Mouse (Mus musculus): Measurements from ENCODE around the gene Dctn1. TPM values are rescaled to one million over a fixed set of nuclear protein-coding genes. Genes with fewer than 3 reads are reported as not detected.
A peak's percentile ranks its signal among the peaks of the same experiment; 100 is the strongest.

The Dctn1 gene
- total and polyA plus RNA-seq, 2 experiments from 2014 or later: 126 to 152 TPM

DNA sequence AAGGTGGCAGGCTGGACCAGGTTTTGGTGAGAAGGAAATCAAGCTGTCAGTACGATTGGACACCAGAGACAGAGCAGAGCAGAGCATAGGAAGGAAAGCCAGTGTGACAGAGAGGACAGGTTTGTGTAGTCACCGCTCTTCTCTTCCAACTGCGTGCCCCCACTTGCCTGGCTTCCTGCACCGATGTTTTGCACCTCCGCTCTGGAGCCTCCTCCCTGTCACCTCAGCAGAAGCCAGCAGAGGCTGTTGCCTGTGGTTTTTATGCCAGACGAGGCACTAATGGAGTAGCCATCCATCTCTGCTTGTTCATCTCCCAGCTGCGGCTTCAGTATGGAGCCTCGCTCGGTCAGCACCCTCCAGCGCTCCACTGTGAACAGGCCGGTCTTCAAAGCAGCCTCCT lies 22.8 kb upstream of the Dctn1 start:
- H3K9me3 ChIP-seq (ENCODE audit: low read length): no peaks in the 10 kb centered on the region
- WGBS: 61% methylated on average over 11 of the region's 11 CpGs
- H3K4me1 ChIP-seq (ENCODE audit: insufficient read depth): no peaks in the 10 kb centered on the region
- TF ChIP-seq CTCF (IDR thresholded peaks at IDR 0.05; ENCODE audit: low read depth): no peak
- H3K4me3 ChIP-seq (ENCODE audit: low read depth, low read length): no peak overlapping the region
- DNase-seq (no peak), ATAC-seq (no peak)
- H3K36me3 ChIP-seq (ENCODE audit: insufficient read depth): no peaks in the 10 kb centered on the region
- peaks cover 4% of the 10 kb centered on the region for H3K27me3 ChIP-seq (ENCODE audit: insufficient read depth, low read length)
- H3K27ac ChIP-seq (ENCODE audit: low read depth, low read length): no peak overlapping the region
- H3K9ac ChIP-seq: no peak overlapping the region
- peak overlapping the region; percentile 66; the same call in 1 of the 2 replicates for H3K4me2 ChIP-seq (ENCODE audit: low read depth)

DNA sequence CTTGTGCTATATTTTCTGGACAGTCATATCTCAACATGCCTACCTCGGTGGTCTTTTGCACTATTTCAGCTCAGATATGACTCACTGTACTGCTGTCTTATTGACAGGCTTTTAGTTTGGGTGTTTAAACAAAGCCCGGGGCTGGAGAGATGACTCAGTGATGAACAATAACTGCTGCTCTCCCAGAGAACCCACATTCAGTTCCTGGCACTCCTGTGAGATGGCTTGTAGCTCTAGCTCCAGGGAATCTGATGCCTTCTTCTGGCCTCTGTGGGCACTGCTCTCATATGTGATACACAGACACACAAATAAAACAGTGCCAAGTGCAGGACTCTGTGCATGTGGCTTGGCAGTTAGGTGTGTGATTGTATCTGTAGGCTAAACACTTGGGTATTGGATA lies 20.5 kb upstream of the Dctn1 start:
- Histone ChIP-seq H3K27ac (ENCODE audit: low read depth, low read length) (no peak overlapping the region), H3K4me2 (ENCODE audit: low read depth) (no peak overlapping the region), H3K9me3 (ENCODE audit: low read length) (no peaks in the 10 kb centered on the region), H3K4me1 (ENCODE audit: insufficient read depth) (no peaks in the 10 kb centered on the region), H3K36me3 (ENCODE audit: insufficient read depth) (no peaks in the 10 kb centered on the region), H3K27me3 (ENCODE audit: insufficient read depth, low read length) (peaks cover 4% of the 10 kb centered on the region), H3K9ac (no peak overlapping the region), H3K4me3 (ENCODE audit: low read depth, low read length) (no peak overlapping the region)
- WGBS: 88% methylated on average over 2 of the region's 2 CpGs
- DNase-seq (no peak), ATAC-seq (no peak)
- TF ChIP-seq CTCF (IDR thresholded peaks at IDR 0.05; ENCODE audit: low read depth): no peak

- no peak overlapping the region for H3K27ac ChIP-seq (ENCODE audit: low read depth, low read length)
- no peaks in the 10 kb centered on the region for H3K9me3 ChIP-seq (ENCODE audit: low read length)
- no peak overlapping the region for H3K4me3 ChIP-seq (ENCODE audit: low read depth, low read length)
- no peak for TF ChIP-seq CTCF (IDR thresholded peaks at IDR 0.05; ENCODE audit: low read depth)
- 76% methylated on average over 9 of the region's 9 CpGs for WGBS
- peaks cover 4% of the 10 kb centered on the region for H3K27me3 ChIP-seq (ENCODE audit: insufficient read depth, low read length)
- DNase-seq (no peak), ATAC-seq (no peak)
- H3K4me2 ChIP-seq (ENCODE audit: low read depth): no peak overlapping the region
- no peaks in the 10 kb centered on the region for H3K36me3 ChIP-seq (ENCODE audit: insufficient read depth)
- no peaks in the 10 kb centered on the region for H3K4me1 ChIP-seq (ENCODE audit: insufficient read depth)
- no peak overlapping the region for H3K9ac ChIP-seq
Measured at GRCm38 (mm10) chr6:83145805-83146204, 19.9 kb upstream of the Dctn1 start.

DNA sequence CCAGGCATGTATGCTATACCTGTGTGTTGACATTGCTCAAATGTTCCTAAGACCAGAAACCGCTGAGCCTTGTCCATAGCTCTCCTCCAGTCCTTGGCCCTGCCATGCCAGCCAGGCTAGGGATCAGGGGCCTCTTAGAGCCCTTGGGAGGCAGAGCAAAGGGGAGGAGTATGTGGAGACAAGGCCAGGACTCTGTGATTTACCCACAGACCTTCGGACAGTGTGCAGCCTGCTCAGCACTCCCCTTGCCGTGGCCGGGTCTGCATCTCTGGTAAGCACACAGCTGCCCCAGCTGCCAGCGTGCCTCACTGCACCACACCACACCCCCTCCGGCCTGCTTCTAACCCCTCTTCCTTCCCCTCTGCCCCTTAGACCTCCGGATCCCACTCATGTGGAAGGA lies 18.4 kb upstream of the Dctn1 start:
- 0 out of 2 replicates have a peak, but pooled peaks cover 2% of the 10 kb centered on the region for H3K36me3 ChIP-seq (ENCODE audit: insufficient read depth)
- H3K4me3 ChIP-seq (ENCODE audit: low read depth, low read length): no peak overlapping the region
- H3K9ac ChIP-seq: no peak overlapping the region
- H3K4me1 ChIP-seq (ENCODE audit: insufficient read depth): no peaks in the 10 kb centered on the region
- DNase-seq (no peak), ATAC-seq (no peak)
- H3K27ac ChIP-seq (ENCODE audit: low read depth, low read length): no peak overlapping the region
- TF ChIP-seq CTCF (IDR thresholded peaks at IDR 0.05; ENCODE audit: low read depth): no peak
- 54% methylated on average over 7 of the region's 7 CpGs for WGBS
- H3K9me3 ChIP-seq (ENCODE audit: low read length): no peaks in the 10 kb centered on the region
- H3K27me3 ChIP-seq (ENCODE audit: insufficient read depth, low read length): no peaks in the 10 kb centered on the region
- H3K4me2 ChIP-seq (ENCODE audit: low read depth): no peak overlapping the region

- H3K4me3 ChIP-seq (ENCODE audit: low read depth, low read length): no peak overlapping the region
- H3K9ac ChIP-seq: no peak overlapping the region
- TF ChIP-seq CTCF (IDR thresholded peaks at IDR 0.05; ENCODE audit: low read depth): no peak
- H3K9me3 ChIP-seq (ENCODE audit: low read length): no peaks in the 10 kb centered on the region
- WGBS: 31% methylated on average over 8 of the region's 8 CpGs
- H3K36me3 ChIP-seq (ENCODE audit: insufficient read depth): 0 out of 2 replicates have a peak, but pooled peaks cover 12% of the 10 kb centered on the region
- H3K4me2 ChIP-seq (ENCODE audit: low read depth): no peak overlapping the region
- no peak overlapping the region for H3K27ac ChIP-seq (ENCODE audit: low read depth, low read length)
- H3K27me3 ChIP-seq (ENCODE audit: insufficient read depth, low read length): no peaks in the 10 kb centered on the region
- H3K4me1 ChIP-seq (ENCODE audit: insufficient read depth): 0 out of 2 replicates have a peak, but pooled peaks cover 8% of the 10 kb centered on the region
- no peak for DNase-seq
- ATAC-seq: no peak
Measured at GRCm38 (mm10) chr6:83151721-83152120, 14.0 kb upstream of the Dctn1 start.

DNA sequence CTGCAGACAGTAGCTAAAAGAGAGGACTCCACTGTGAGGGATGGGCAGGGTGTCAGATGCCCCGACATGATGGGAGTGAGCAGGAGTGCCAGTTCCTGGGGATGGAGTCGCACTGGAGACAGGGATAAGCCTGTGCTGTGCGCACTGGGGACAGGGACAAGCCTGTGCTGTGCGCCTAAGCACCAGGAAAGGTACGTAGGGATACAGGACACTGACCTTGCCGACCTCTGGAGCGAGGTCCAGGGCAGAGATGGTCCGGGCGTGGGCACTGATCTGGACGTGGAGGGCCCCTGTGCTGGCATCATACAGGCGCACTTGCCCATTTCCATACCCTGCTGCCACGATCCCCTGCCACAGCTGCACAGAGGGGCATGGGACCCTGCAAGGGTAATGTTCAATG lies 12.7 kb upstream of the Dctn1 start:
- H3K27ac ChIP-seq (ENCODE audit: low read depth, low read length): no peak overlapping the region
- H3K9ac ChIP-seq: no peak overlapping the region
- 87% methylated on average over 12 of the region's 12 CpGs for WGBS
- no peak for DNase-seq
- H3K4me2 ChIP-seq (ENCODE audit: low read depth): no peak overlapping the region
- H3K9me3 ChIP-seq (ENCODE audit: low read length): no peaks in the 10 kb centered on the region
- 0 out of 2 replicates have a peak, but pooled peaks cover 12% of the 10 kb centered on the region for H3K36me3 ChIP-seq (ENCODE audit: insufficient read depth)
- ATAC-seq: no peak
- H3K4me3 ChIP-seq (ENCODE audit: low read depth, low read length): no peak overlapping the region
- no peak for TF ChIP-seq CTCF (IDR thresholded peaks at IDR 0.05; ENCODE audit: low read depth)
- H3K27me3 ChIP-seq (ENCODE audit: insufficient read depth, low read length): no peaks in the 10 kb centered on the region
- H3K4me1 ChIP-seq (ENCODE audit: insufficient read depth): 0 out of 2 replicates have a peak, but pooled peaks cover 8% of the 10 kb centered on the region

DNA sequence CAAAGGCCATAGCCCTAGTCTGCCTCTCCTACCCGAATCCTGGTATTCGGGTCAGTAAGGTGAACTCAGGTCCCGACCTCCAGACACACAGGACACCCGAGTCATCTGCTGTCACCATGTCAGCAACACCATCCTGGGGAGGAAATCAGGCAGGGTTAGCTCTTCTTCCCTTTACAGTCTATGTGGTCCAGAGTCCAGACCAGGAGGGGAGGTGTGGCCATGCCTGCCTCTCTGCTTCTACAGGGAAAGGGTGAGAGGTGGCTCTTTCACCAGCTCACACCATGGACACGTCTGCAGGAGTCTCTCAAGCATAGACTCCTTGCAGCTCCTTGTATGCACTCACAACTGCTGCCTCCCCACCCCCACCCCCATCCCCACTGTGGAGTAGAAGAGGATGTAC lies 12.2 kb upstream of the Dctn1 start:
- Histone ChIP-seq H3K9me3 (ENCODE audit: low read length) (no peaks in the 10 kb centered on the region), H3K4me2 (ENCODE audit: low read depth) (no peak overlapping the region), H3K4me3 (ENCODE audit: low read depth, low read length) (no peak overlapping the region), H3K4me1 (ENCODE audit: insufficient read depth) (0 out of 2 replicates have a peak, but pooled peaks cover 8% of the 10 kb centered on the region), H3K27me3 (ENCODE audit: insufficient read depth, low read length) (no peaks in the 10 kb centered on the region), H3K36me3 (ENCODE audit: insufficient read depth) (0 out of 2 replicates have a peak, but pooled peaks cover 12% of the 10 kb centered on the region), H3K9ac (no peak overlapping the region), H3K27ac (ENCODE audit: low read depth, low read length) (no peak overlapping the region)
- 80% methylated on average over 5 of the region's 5 CpGs for WGBS
- ATAC-seq (no peak), DNase-seq (no peak)
- TF ChIP-seq CTCF (IDR thresholded peaks at IDR 0.05; ENCODE audit: low read depth): no peak
